ENCODE assay signal across 29 mouse cellular contexts in genomic region chr11:39944196-39944595, GRCm38 (mm10).
DNase-seq lines count a peak whose midpoint lies in the region; ATAC-seq lines count a peak whose summit lies in the region.
"Had no signal": no experiment of that assay in that cellular context is flagged by ENCODE, and none has a peak within 500 bp of the region (broad histone marks: within the 10 kb centered on the region; RNA-seq: fewer than 3 reads in every experiment).

No protein-coding gene starts in this region.

- H3K4me1 ChIP-seq in midbrain, embryonic 15.5 days: no peaks in the 10 kb centered on the region
- H3K4me1 ChIP-seq: embryonic facial prominence, embryonic 13.5 days; embryonic facial prominence, embryonic 15.5 days; forebrain, embryonic 10.5 days; forebrain, embryonic 12.5 days had no signal

- H3K4me2 ChIP-seq in midbrain, embryonic 15.5 days: no peak overlapping the region
- H3K4me2 ChIP-seq: embryonic facial prominence, embryonic 13.5 days; embryonic facial prominence, embryonic 15.5 days; forebrain, embryonic 12.5 days had no signal

- H3K9me3 ChIP-seq in midbrain, embryonic 15.5 days: no peaks in the 10 kb centered on the region
- H3K9me3 ChIP-seq: embryonic facial prominence, embryonic 13.5 days; embryonic facial prominence, embryonic 15.5 days; forebrain, embryonic 10.5 days; forebrain, embryonic 12.5 days had no signal

- no peaks in the 10 kb centered on the region for H3K36me3 ChIP-seq in midbrain, embryonic 15.5 days (replicated peaks)
- H3K36me3 ChIP-seq: embryonic facial prominence, embryonic 13.5 days; embryonic facial prominence, embryonic 15.5 days; forebrain, embryonic 10.5 days; forebrain, embryonic 12.5 days; G1E had no signal

- no peak for DNase-seq in frontal cortex, postnatal 25 days (ENCODE audit: low spot score in 2 of 2)
- peak; percentile 3 for DNase-seq in left cerebral cortex, adult 11 months (ENCODE audit: low spot score)
- no peak for DNase-seq in left cerebral cortex, postnatal 14 days (ENCODE audit: low spot score in 2 of 2)
- DNase-seq in brain, adult 2 months (ENCODE audit: low read depth, low spot score): peak; percentile 50
- DNase-seq: adrenal gland, adult 8-10 months; adrenal gland, postnatal 14 days; adrenal gland, postnatal 36 days; B cell, adult 2 months; cerebellum, adult 11 months; cerebellum, adult 18-20 months; cerebellum, adult 8-10 months; cerebellum, adult 9-11 months; cerebellum, postnatal 14 days; cerebellum, postnatal 36 days; embryo, embryonic 11 days had no signal

- intact Hi-C loops in left cerebral cortex, postnatal 14 days (cut with DNase I): no loop called here

- peak; percentile 98 for ATAC-seq in frontal cortex, adult (ENCODE audit: low TSS enrichment)
- no peak for ATAC-seq in midbrain, embryonic 15.5 days (replicated peaks)
- ATAC-seq: activated CD4-positive, CD25-positive, alpha-beta regulatory T cell, adult 4 months; CD4-positive, CD25-positive, alpha-beta regulatory T cell, adult 4 months; forebrain, embryonic 14.5 days; forebrain, embryonic 16.5 days; Patski had no signal

- H3K9ac ChIP-seq in midbrain, embryonic 15.5 days: no peak overlapping the region
- H3K9ac ChIP-seq: embryonic facial prominence, embryonic 13.5 days; embryonic facial prominence, embryonic 15.5 days; forebrain, embryonic 12.5 days had no signal

- H3K27me3 ChIP-seq in midbrain, embryonic 15.5 days (replicated peaks): no peaks in the 10 kb centered on the region
- H3K27me3 ChIP-seq: CH12.LX; embryonic facial prominence, embryonic 13.5 days; embryonic facial prominence, embryonic 15.5 days; forebrain, embryonic 12.5 days; Patski had no signal

- WGBS in midbrain, embryonic 15.5 days: 88% methylated on average over 2 of the region's 2 CpGs

- H3K4me3 ChIP-seq in midbrain, embryonic 15.5 days: no peak overlapping the region
- H3K4me3 ChIP-seq: embryonic facial prominence, embryonic 13.5 days; embryonic facial prominence, embryonic 15.5 days; erythroblast, embryonic 14.5 days; forebrain, embryonic 10.5 days; forebrain, embryonic 12.5 days had no signal

- H3K27ac ChIP-seq in midbrain, embryonic 15.5 days: no peak overlapping the region
- H3K27ac ChIP-seq: embryonic facial prominence, embryonic 13.5 days; embryonic facial prominence, embryonic 15.5 days; forebrain, embryonic 10.5 days; forebrain, embryonic 12.5 days had no signal

Comparison
In these comparisons a context has a peak if more than half of its experiments do, and no peak if none do; other contexts are left out.
1. DNase-seq: peak in left cerebral cortex, adult 11 months (single experiment) and brain, adult 2 months (single experiment); none in frontal cortex, postnatal 25 days (0 of 2) and left cerebral cortex, postnatal 14 days (0 of 2).